Mouse (Mus musculus) CD4-positive helper T cell, adult 2 months (primary cell): ENCODE measurements at regions not wholly inside any gene's neighbourhood (a gene's known extent, or its start where the extent isn't known, plus 50 kb on each side); places are given as distances from the start of the nearest gene placed in this dataset.
"Not testable (repeated sequence)": the region's sequence is repeated elsewhere in the genome, so short reads cannot be mapped to it uniquely, and the experiment has no call there.

ENCODE experiments used
- DNase-seq: peaks from one replicate; pipeline ENCODE4 v3.0.0-alpha.2; 2012; ENCODE audit warnings: low read depth, missing footprints, low spot score

- DNase-seq = no peak
These were observed 421.9 kb downstream of the Ptpru start for GRCm38 (mm10) chr4:131416209-131416608.

DNA sequence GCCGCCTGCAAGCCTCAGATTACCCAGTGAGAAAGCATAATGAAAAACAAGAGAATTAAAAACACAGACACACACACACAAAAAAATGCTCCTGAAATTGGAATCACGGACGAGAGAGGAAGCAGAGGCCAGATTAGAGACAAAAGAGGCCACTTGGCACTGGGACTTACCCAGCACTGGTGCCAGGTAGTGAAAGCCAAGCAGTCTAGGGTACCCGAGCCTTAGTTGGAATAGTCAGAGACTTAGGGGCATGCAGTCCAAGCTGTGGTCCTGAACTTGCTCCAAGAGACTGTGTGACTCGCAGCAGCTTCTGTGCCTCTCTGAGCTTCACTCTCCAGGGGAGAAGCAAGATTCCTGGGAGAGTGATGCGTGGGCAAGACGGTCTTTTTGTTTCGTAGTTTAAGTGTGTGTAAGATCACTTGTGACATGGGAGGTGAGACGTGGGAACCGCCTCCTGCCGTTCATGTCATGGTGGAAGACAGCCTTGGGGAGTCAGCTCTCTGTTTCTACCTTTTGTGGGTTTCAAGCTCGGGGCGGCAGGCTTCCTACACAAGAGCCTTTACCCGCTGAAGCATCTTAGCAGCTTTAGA, 420.8 kb downstream of the Ptpru start:
- DNase-seq = no peak

DNA sequence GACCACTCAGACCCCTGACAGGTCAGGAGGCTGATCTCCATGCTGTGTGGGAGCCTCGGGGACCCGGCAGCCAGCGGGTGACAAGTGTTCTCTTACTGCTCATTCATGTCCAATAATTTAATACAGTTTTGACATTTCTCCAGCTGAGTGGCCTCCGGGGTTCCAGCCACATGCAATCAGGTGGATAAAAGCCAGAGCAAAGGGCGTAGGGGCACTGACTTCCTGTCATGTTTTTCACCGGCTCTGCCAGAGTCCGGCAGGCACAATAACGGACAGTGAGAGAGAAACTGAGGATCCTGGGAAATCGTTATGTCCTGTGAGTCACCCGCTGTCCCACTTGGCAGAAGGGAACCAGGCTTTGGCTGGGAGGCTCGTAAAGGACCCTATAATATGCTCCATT, 412.8 kb downstream of the Ptpru start:
- DNase-seq = no peak

- DNase-seq = no peak
These were observed 410.2 kb downstream of the Ptpru start for GRCm38 (mm10) chr4:131427871-131428270.

GRCm38 (mm10) chr4:131429356-131429755, 408.7 kb downstream of the Ptpru start:
- no peak for DNase-seq

DNA sequence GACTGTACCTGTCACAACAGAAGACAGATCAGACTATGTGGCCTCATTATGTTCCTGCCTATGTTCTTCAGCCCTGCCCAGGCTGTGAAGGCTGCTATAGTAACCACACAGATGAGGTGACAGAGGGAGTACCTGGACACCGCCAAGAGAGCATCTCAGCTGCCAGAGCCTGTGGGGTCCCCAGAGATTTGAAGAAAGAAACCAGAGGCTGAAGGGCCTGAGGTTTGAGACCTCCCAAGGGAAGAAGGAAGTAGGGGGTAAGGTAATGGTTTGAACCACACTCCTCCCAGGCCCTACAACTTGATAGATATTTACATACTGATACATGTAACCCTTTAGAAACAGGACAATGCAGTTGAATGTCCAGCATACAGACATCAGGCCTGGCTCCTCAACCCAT, 407.7 kb downstream of the Ptpru start:
- no peak for DNase-seq

DNA sequence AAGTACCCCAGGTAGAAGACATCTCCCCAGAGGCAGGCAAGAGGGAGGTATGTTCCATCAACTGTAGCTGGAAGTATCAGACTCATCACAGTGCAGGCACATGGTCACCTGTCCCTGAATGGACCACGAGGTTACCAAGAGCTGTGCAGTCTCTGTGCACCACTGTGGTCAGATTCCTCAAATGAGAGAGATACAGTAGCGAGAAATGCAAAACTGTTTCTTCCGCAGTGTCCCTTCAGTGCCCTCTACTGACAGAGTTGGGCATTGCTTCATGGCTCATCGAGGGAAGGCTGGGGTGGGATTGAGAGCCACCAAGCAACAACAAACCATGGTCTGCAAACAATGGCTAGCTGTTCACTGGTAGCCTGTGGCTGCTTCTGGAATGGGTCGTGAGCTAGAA, 406.9 kb downstream of the Ptpru start:
- no peak for DNase-seq

GRCm38 (mm10) chr4:131432591-131433177, 405.4 kb downstream of the Ptpru start:
- DNase-seq = no peak

DNA sequence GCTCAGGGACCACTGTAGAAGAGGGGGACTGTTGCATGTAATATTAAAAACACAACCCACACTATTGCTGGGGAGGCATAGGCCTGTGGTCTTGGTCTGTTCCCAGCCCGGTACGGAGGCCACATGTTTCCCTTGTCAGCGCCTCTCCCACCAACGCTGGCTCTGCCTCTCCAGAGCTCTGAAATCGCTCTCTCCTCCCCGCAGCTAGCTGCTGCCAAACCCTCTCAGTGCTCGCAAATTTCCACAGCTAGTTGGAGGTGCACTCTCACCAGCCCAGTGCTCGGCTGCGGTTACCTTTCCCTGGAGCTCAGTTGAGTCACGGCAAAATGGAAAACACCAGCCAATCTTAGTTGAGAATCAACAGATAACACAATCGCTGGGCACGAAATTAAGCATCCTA, 402.9 kb downstream of the Ptpru start:
- DNase-seq = no peak

DNA sequence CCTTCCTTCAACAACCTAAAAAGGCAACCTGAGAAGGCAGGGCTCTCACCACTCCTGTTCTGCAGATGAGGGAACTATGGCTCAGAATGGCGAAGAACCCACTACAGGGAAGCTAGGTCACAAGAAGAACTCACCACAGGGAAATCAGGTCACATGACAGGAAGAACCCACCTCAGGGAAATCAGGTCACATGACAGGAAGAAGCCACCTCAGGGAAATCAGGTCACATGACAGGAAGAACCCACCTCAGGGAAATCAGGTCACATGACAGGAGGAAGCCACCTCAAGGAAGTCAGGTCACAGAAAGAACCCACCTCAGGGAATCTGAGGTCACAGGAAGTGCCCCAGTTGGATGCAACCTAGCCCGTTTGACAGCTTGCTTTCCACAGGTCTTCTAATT, 399.7 kb downstream of the Ptpru start:
- no peak for DNase-seq

DNA sequence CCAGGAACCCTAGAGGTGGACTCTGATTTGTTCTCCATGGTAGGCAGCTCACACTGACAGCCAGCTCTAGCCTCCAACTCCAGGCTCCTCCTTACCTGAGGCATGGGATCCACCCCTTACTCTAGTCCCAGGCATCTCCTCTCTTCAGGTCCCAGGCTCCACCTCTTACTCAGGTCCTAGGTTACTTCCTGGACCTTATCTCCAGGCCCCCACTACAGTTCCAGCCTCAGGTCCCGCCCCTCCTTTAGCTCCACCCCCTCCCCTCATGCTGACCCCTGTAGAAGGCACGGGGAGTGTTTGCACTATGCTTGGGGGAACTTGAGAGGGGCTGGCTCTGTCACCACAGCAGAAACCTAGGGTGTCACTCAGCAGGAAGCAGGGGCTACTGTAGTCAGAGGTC, 399.2 kb downstream of the Ptpru start:
- no peak for DNase-seq

GRCm38 (mm10) chr4:131440845-131441244, 397.2 kb downstream of the Ptpru start:
- DNase-seq = no peak

GRCm38 (mm10) chr4:131443518-131443917, 394.6 kb downstream of the Ptpru start:
- no peak for DNase-seq

DNA sequence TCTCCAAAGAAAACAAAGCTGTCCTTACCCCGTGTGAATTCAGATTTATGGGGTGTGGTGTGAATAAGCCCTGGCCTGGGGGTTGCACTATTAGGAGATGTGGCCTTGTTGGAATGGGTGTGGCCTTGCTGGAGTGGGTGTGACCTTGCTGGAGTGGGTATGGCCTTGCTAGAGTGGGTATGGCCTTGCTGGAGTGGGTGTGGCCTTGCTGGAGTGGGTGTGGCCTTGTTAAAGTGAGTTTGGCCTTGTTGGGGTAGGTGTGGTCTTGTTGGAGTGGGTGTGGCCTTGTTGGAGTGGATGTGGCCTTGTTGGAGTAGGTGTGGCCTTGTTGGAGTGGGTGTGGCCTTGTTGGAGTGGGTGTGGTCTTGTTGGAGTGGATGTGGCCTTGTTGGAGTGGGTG, 387.8 kb downstream of the Ptpru start:
- DNase-seq = not testable (repeated sequence)

DNA sequence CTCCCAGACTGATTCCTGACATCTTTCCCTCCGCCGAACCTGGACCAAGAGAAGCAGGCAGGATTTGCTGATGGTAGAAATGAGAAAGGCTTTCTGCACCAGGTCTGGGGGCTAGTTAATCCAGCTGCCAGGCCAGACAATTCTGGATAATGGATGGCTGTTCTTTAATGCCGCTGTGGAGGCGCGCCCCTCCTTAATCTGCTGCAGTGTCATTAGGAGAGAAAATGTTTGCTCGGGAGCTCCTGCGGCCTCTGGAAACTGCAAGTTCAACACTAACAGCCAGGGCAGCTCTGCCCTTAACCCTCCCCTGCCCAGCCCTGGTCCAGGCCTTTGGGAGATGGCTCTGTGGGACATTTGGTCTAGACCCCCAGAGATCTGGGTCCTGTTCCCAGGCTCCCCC, 380.5 kb downstream of the Ptpru start:
- no peak for DNase-seq

GRCm38 (mm10) chr4:131459746-131460145, 378.3 kb downstream of the Ptpru start:
- no peak for DNase-seq

GRCm38 (mm10) chr4:131461312-131461711, 376.8 kb downstream of the Ptpru start:
- no peak for DNase-seq

GRCm38 (mm10) chr4:131461728-131462127, 376.4 kb downstream of the Ptpru start:
- no peak for DNase-seq

- no peak for DNase-seq
These were observed 363.1 kb downstream of the Ptpru start for GRCm38 (mm10) chr4:131475023-131475422.

- no peak for DNase-seq
These were observed 359.2 kb downstream of the Ptpru start for GRCm38 (mm10) chr4:131478923-131479322.

- DNase-seq = no peak
These were observed 354.0 kb downstream of the Ptpru start for GRCm38 (mm10) chr4:131483958-131484605.

GRCm38 (mm10) chr4:131484607-131485111, 353.4 kb downstream of the Ptpru start:
- no peak for DNase-seq
